14 mouse cellular contexts compared by ENCODE assay signal in the genomic region with DNA sequence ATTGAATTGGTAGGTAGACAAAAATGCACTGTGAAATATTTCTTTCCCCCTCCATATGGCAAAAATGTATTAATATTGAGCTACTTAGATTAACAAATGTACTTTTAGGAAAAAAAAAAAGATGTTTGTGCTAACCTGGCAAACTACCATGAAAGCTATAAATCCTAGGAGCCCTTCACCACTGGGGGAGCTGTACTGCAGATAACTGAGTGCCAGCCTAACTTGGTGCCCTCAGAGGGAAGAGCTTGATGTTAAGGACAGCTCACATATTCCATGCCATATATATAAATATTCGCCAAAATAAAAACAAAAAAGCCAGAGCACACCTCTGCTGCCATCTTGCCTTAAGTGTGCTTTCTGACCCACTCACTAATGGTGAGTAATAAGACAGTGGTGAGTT. TPM values are rescaled to one million over a fixed set of nuclear protein-coding genes. Genes with fewer than 3 reads are reported as not detected.
DNase-seq lines count a peak whose midpoint lies in the region; ATAC-seq and TF ChIP-seq lines count a peak whose summit lies in the region.
"Had no signal": no experiment of that assay in that cellular context is flagged by ENCODE, and none has a peak within 500 bp of the region (broad histone marks: within the 10 kb centered on the region; RNA-seq: fewer than 3 reads in every experiment).

No protein-coding gene starts in this region.

- TF ChIP-seq CTCF in kidney, postnatal 0 days (IDR thresholded peaks at IDR 0.05; ENCODE audit: low read depth) = peak; percentile 58

- WGBS in kidney, postnatal 0 days = 63% methylated on average over 1 of the region's 1 CpGs

- no peak overlapping the region for H3K27ac ChIP-seq in kidney, postnatal 0 days
- H3K27ac ChIP-seq: forebrain, embryonic 10.5 days; liver, embryonic 12.5 days; neural tube, embryonic 12.5 days had no signal

- no peak for ATAC-seq in kidney, postnatal 0 days (replicated peaks; ENCODE audit: low FRiP score, low read depth)
- ATAC-seq: liver, embryonic 12.5 days had no signal

- H3K4me3 ChIP-seq in kidney, postnatal 0 days (replicated peaks; ENCODE audit: low read depth, low read length) = no peak overlapping the region
- H3K4me3 ChIP-seq: forebrain, embryonic 10.5 days; liver, embryonic 12.5 days; neural tube, embryonic 12.5 days had no signal

- no peaks in the 10 kb centered on the region for H3K36me3 ChIP-seq in kidney, postnatal 0 days (ENCODE audit: insufficient read depth, low read length)
- H3K36me3 ChIP-seq: forebrain, embryonic 10.5 days; liver, embryonic 12.5 days; neural tube, embryonic 12.5 days had no signal

- H3K4me2 ChIP-seq in kidney, postnatal 0 days (ENCODE audit: low read length) = no peak overlapping the region
- H3K4me2 ChIP-seq: liver, embryonic 12.5 days; midbrain, embryonic 11.5 days; neural tube, embryonic 12.5 days had no signal

- H3K27me3 ChIP-seq in kidney, postnatal 0 days (ENCODE audit: insufficient read depth, low read length) = no peaks in the 10 kb centered on the region
- H3K27me3 ChIP-seq: neural tube, embryonic 12.5 days had no signal

- no peaks in the 10 kb centered on the region for H3K4me1 ChIP-seq in kidney, postnatal 0 days (replicated peaks; ENCODE audit: insufficient read depth, low read length)
- H3K4me1 ChIP-seq: liver, embryonic 12.5 days had no signal

- no peaks in the 10 kb centered on the region for H3K9me3 ChIP-seq in kidney, postnatal 0 days (replicated peaks; ENCODE audit: low read length)
- H3K9me3 ChIP-seq: forebrain, embryonic 10.5 days; liver, embryonic 12.5 days; neural tube, embryonic 12.5 days had no signal

- H3K9ac ChIP-seq in kidney, postnatal 0 days (ENCODE audit: low read depth, low read length) = no peak overlapping the region
- H3K9ac ChIP-seq: liver, embryonic 12.5 days; neural tube, embryonic 12.5 days had no signal

- DNase-seq in cerebellum, postnatal 10 days = peak; percentile 57 to 68
- DNase-seq in cerebellum, adult 11-12 months = no peak
- DNase-seq in kidney, postnatal 0 days (ENCODE audit: low spot score) = peak; percentile 11
- no peak for DNase-seq in kidney, adult 18-20 months
- DNase-seq in 3T3-L1 (ENCODE audit: low read depth, low spot score) = peak; percentile 68
- peak; percentile 72 for DNase-seq in brain, adult 2 months (ENCODE audit: low read depth, low spot score)
- no peak for DNase-seq in testis, postnatal 10 days (ENCODE audit: low spot score)
- no peak for DNase-seq in spleen, adult 12 weeks (ENCODE audit: low spot score)
- DNase-seq: B cell, adult 2 months; heart, postnatal 36 days had no signal

RNA-seq across cellular contexts. Expression of gene Adam22, which starts 5.6 kb away (rescaled TPM):
- 7.4 and 7.7 TPM in 2 replicates for polyA plus RNA-seq in kidney, postnatal 0 days (2015; fragmentation: Nextera tagmentation; extraction: Ambion mirVana)

Comparison
In these comparisons a context has a peak if more than half of its experiments do, and no peak if none do; other contexts are left out.
1. DNase-seq: peak in cerebellum, postnatal 10 days (2 of 2), kidney, postnatal 0 days (single experiment), 3T3-L1 (single experiment) and brain, adult 2 months (single experiment); none in cerebellum, adult 11-12 months (single experiment), kidney, adult 18-20 months (single experiment), testis, postnatal 10 days (single experiment) and spleen, adult 12 weeks (single experiment).